Mouse (Mus musculus): ENCODE measurements around the gene Twistnb.

The Twistnb gene

DNA sequence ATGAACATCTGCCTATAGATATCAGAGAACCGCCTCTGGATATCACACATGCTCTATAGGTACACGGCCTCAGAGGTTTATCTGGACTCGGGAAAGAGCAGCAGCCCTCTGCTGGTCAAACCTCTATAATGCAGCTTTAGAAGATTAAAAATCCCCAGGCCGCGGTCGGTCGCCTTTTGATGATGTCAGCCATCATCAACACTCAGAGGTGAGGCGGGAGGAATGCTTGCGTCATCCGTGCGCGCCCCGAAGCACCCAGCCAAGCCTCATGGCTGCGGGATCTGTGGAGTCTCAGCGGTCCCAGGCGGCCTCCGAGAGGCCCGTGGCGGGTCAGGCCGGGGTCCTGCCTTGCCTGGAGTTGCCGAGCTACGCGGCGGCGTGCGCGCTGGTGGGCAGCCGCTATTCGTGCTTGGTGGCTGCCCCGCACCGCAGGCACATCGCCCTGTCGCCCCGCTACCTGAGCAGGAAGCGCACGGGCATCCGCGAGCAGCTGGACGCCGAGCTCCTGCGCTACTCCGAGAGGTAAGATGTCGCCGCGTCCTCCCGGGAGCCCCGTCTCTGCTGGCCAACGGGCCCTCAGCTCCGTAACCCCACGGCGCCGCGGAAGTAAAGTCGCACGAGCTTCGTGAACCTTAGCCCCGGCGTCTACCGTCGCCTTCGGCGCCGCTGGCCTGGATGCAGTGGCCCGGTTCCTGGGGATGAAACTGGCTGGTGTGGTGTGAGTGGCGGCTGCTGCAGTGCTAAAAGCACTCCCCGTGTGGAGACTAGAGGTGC lies at the start of gene Twistnb:
Twistnb (plus strand) TSS at position 249 of the 774 bp plus-strand sequence.
- DNase-seq (ENCODE audit: low read depth, low spot score) = peak; percentile 96

DNA sequence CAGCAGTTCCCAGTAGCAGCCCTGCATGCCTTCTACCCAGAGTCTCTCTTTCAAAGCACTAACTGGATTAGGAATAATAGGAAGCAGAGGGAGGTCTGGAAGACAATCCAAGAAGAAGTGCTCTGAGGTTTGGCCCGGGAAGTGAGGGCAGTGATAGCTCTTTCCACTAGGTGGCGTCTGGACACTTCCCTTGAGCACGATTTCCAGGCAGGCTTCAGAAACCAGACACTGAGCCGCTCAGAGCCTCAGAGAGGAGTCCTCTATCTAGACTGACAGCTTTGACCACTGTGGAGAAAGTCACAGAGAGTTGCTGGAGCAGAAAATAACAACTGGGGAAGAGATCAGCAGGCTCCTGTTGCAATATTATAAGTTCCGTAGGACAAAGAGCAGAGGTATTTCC lies 40.6 kb upstream of the Twistnb start:
- DNase-seq (ENCODE audit: low read depth, low spot score) = peak; percentile 33

GRCm38 (mm10) chr12:33390844-33391560 lies 38.4 kb upstream of the Twistnb start:
- no peak for DNase-seq (ENCODE audit: low read depth, low spot score)

GRCm38 (mm10) chr12:33394804-33395623 lies 34.4 kb upstream of the Twistnb start, which contains the start of gene Efcab10:
Efcab10 (plus strand) TSS chr12:33394854.
- peak; percentile 39 for DNase-seq (ENCODE audit: low read depth, low spot score)

- peak; percentile 47 for DNase-seq (ENCODE audit: low read depth, low spot score)
Measured at GRCm38 (mm10) chr12:33403265-33403693, 26.2 kb upstream of the Twistnb start.

- DNase-seq (ENCODE audit: low read depth, low spot score) = no peak
Measured at GRCm38 (mm10) chr12:33404996-33405395, 24.4 kb upstream of the Twistnb start.

GRCm38 (mm10) chr12:33405398-33406026 lies 23.9 kb upstream of the Twistnb start:
- DNase-seq (ENCODE audit: low read depth, low spot score) = peak; percentile 31

DNA sequence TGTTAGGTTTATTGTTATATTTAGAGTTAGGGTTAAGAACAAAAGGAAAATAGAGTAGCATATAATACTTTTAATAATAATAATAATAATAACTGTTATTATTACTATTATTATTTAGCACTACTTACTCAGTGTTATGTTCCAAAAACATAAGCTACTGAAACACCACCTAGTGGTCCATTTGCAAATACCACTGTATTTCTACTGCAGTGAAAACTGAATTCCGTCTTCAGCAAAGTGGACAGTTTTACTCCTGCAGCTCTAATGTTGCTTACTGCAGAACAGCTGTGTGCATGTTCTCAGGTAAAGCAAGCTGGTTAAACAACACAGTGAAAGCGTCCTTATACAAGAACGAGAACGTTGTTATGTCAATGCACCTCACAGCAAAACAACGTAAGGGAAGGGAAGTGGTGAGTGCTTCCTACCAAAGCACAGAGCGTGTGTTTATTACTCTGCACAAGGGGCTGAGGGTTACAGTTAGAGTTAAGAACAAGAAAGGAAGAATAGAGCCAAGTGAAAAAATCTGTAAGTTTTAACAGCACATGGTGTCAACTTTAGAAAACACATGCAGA lies 17.8 kb upstream of the Twistnb start:
- no peak for DNase-seq (ENCODE audit: low read depth, low spot score)

DNA sequence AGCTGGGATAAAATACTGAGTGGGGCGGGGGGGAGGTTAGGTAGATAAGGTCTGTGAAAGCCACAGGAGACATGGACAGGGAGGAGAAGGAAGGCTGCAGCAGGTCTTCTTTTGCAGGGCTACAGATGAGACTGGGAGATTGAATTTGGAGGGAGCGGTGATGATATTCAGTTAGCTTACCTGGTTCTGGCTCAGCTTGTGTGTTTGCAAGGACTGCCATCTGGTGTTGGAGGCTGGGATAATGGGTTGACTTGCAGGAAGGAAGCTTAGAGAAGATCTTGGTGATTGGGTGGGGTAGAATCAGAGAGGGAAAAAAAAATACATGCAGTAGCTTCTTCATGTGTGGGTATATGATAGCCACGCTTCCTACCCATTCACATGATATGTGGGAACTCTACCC lies 5.1 kb upstream of the Twistnb start:
- DNase-seq (ENCODE audit: low read depth, low spot score) = peak; percentile 74

DNA sequence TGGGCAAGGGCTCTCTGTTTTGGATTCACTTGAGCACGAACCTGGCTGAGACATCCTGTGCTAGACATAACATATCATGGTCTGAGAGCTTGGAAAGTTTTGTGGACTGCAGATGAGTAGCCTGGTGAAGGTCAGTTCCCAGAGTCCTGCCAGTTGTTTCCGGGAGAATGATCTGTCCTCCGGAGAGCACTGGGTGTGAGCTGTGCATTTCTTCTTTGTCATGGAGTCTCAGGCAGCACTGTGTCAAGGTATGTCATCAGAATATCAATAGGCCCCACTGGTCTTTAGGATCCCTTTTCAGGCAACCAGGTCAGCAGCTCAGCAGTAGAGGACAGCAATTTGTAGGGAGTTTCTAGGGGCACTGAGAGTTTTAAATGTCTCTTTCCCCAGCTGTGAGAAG lies 2.1 kb upstream of the Twistnb start:
- no peak for DNase-seq (ENCODE audit: low read depth, low spot score)

DNA sequence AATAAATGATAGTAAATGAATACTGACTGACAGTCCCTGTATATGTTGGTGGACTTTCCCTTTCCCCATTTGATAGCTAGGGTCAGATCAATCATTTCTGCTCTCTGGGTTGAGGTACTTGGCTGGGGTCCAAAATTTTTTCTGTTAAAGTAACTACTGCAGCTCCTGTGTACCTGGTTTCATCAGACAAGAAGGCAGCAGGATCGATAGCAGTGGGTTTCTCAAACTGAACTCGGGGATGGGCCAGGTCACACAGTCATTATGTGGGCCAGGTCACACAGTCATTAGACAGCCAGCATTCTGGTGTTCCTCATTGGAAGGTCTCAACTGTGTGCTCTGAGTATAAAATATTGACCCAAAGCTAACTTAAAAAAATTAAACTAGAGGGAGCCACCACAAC lies 1.7 kb upstream of the Twistnb start:
- DNase-seq (ENCODE audit: low read depth, low spot score) = no peak

DNA sequence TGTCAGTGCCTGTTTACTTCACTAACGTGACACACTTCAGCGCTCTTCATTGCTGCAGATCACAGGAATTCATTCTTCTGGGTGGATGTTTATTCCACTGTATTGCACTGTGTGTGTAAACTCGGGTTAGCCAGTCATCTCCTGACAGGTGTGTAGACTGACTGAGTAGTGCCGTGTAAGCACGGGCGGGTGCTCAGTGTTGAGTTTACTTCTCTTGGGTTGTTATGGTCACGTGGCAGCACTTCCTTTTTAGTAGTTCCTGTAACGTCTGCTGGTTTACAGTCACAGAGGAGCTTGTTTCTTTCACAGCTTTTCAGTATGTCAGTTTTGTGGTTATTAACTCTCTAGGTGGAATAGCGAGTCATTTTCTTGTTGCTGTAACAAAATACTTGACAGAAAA lies 4.4 kb downstream of the Twistnb start:
- DNase-seq (ENCODE audit: low read depth, low spot score) = no peak

- DNase-seq (ENCODE audit: low read depth, low spot score) = no peak
Measured at GRCm38 (mm10) chr12:33434758-33435157, 5.3 kb downstream of the Twistnb start.

GRCm38 (mm10) chr12:33455418-33455817 lies 26.0 kb downstream of the Twistnb start:
- no peak for DNase-seq (ENCODE audit: low read depth, low spot score)

- peak; percentile 16 for DNase-seq (ENCODE audit: low read depth, low spot score)
Measured at GRCm38 (mm10) chr12:33456242-33456641, 26.8 kb downstream of the Twistnb start.

- DNase-seq (ENCODE audit: low read depth, low spot score) = no peak
Measured at GRCm38 (mm10) chr12:33480975-33481374, 51.5 kb downstream of the Twistnb start.

DNA sequence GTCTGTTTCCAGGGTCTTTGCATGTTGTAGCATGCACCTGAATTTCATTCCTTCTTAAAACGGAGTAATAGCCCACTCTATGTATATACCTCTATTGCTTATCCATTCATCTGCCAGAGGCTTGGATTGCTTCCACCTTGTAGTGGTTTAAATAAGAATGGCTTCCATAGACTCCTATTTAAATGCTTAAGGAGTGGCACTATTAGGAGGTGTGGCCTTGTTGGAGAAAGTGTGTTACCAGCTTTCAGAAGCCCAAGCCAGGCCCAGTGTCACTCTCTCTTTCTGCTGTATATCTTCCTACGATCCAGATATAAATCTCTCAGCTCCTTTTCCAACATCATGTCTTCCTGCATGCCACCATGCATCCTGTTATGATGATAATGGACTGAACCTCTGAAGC lies 53.5 kb downstream of the Twistnb start:
- DNase-seq (ENCODE audit: low read depth, low spot score) = no peak

All from telencephalon, adult 2 months (tissue).